Mouse (Mus musculus): Measurements from ENCODE around the gene Cln3.

GRCm38 (mm10) chr7:126582759-126583158 lies 2.9 kb downstream of the Cln3 start:
- TF ChIP-seq CTCF (IDR thresholded peaks at IDR 0.05), result no peak
- no peak for TF ChIP-seq EP300 (IDR thresholded peaks at IDR 0.05)

Data from lung, postnatal 0 days (tissue).